Mouse (Mus musculus) stomach, postnatal 0 days (tissue): ENCODE results near the gene Cyb561d1.

Experiments used
- CTCF ChIP-seq: IDR thresholded peaks from 2 replicates; pipeline ENCODE4 v1.5.1; 2016; ENCODE audit warnings: antibody characterized with exemption, low read depth, mild to moderate bottlenecking, moderate library complexity
- EP300 ChIP-seq: optimal IDR thresholded peaks from 2 replicates; pipeline ENCODE3; 2016; ENCODE audit warnings: antibody characterized with exemption

DNA sequence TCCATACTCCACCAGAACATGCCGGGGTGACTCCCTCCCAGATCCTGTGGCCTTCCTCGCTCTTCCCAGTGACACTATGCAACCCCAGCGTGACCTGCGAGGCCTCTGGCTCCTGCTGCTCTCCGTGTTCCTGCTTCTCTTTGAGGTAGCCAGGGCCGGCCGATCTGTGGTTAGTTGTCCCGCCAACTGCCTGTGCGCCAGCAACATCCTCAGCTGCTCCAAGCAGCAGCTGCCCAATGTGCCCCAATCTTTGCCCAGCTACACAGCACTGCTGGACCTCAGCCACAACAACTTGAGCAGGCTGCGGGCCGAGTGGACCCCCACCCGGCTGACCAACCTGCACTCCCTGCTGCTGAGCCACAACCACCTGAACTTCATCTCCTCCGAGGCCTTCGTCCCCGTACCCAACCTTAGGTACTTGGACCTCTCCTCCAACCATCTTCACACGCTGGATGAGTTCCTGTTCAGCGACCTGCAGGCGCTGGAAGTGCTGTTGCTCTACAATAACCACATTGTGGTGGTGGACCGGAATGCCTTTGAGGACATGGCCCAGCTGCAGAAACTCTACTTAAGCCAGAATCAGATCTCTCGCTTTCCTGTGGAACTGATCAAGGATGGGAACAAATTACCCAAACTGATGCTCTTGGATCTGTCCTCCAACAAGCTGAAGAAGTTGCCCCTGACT lies 13.8 kb downstream of the Cyb561d1 start:
- TF ChIP-seq CTCF (no peak), EP300 (no peak)
